Mouse (Mus musculus) NIH3T3 (cell line): ENCODE measurements around the gene Abcb6.

ENCODE experiments used
- DNase-seq: peaks from one replicate; pipeline ENCODE4 v3.0.0-alpha.2; 2012; ENCODE audit warnings: low read depth

The Abcb6 gene

GRCm38 (mm10) chr1:75180105-75180590 lies at the start of gene Abcb6:
TSS of gene Abcb6 (minus strand) at chr1:75180392.
- peak; percentile 91 for DNase-seq

GRCm38 (mm10) chr1:75229158-75229557 lies 49.0 kb upstream of the Abcb6 start:
- peak; percentile 83 for DNase-seq

GRCm38 (mm10) chr1:75227653-75228052 lies 47.5 kb upstream of the Abcb6 start:
- DNase-seq: no peak

- no peak for DNase-seq
Observed at GRCm38 (mm10) chr1:75226138-75226537, 45.9 kb upstream of the Abcb6 start.

GRCm38 (mm10) chr1:75225473-75225872 lies 45.3 kb upstream of the Abcb6 start:
- DNase-seq: no peak

GRCm38 (mm10) chr1:75223532-75223931 lies 43.3 kb upstream of the Abcb6 start:
- no peak for DNase-seq

- no peak for DNase-seq
Observed at GRCm38 (mm10) chr1:75222926-75223325, 42.7 kb upstream of the Abcb6 start.

GRCm38 (mm10) chr1:75221538-75221937 lies 41.3 kb upstream of the Abcb6 start:
- peak; percentile 60 for DNase-seq

GRCm38 (mm10) chr1:75219531-75219930 lies 39.3 kb upstream of the Abcb6 start, which contains the start of gene Tuba4a:
TSS of gene Tuba4a (minus strand) at chr1:75219865.
- DNase-seq: no peak

- DNase-seq: peak; percentile 84
Observed at GRCm38 (mm10) chr1:75219078-75219477, 38.9 kb upstream of the Abcb6 start.

GRCm38 (mm10) chr1:75218227-75219001 lies 38.2 kb upstream of the Abcb6 start:
- peak; percentile 55 for DNase-seq

- DNase-seq: no peak
Observed at GRCm38 (mm10) chr1:75217893-75218226, 37.7 kb upstream of the Abcb6 start.

GRCm38 (mm10) chr1:75216797-75217585 lies 36.8 kb upstream of the Abcb6 start:
- no peak for DNase-seq

GRCm38 (mm10) chr1:75215785-75216184 lies 35.6 kb upstream of the Abcb6 start:
- DNase-seq: no peak

GRCm38 (mm10) chr1:75214886-75215285 lies 34.7 kb upstream of the Abcb6 start:
- DNase-seq: no peak

- no peak for DNase-seq
Observed at GRCm38 (mm10) chr1:75214442-75214841, 34.2 kb upstream of the Abcb6 start.

- DNase-seq: no peak
Observed at GRCm38 (mm10) chr1:75213096-75213495, 32.9 kb upstream of the Abcb6 start.

- no peak for DNase-seq
Observed at GRCm38 (mm10) chr1:75212542-75212941, 32.4 kb upstream of the Abcb6 start.

- no peak for DNase-seq
Observed at GRCm38 (mm10) chr1:75211141-75211708, 31.0 kb upstream of the Abcb6 start.

- peak; percentile 99 for DNase-seq
Observed at GRCm38 (mm10) chr1:75210136-75211087, 30.2 kb upstream of the Abcb6 start, which contains the start of the genes Glb1l and Stk16. TSS of gene Glb1l (minus strand) at chr1:75210813. TSS of gene Stk16 (plus strand) at chr1:75210838.

- DNase-seq: peak; percentile 86
Observed at GRCm38 (mm10) chr1:75208967-75209678, 28.9 kb upstream of the Abcb6 start.
